ENCODE assay signal across 9 mouse cellular contexts in genomic region chr2:163597661-163598060, GRCm38 (mm10). TPM values are rescaled to one million over a fixed set of nuclear protein-coding genes. Genes with fewer than 3 reads are reported as not detected.
A peak's percentile ranks its signal among the peaks of the same experiment; 100 is the strongest.
DNase-seq lines count a peak whose midpoint lies in the region; ATAC-seq and TF ChIP-seq lines count a peak whose summit lies in the region.
"Had no signal": no experiment of that assay in that cellular context is flagged by ENCODE, and none has a peak within 500 bp of the region (broad histone marks: within the 10 kb centered on the region; RNA-seq: fewer than 3 reads in every experiment).

No protein-coding gene starts in this region.

- no peak for ATAC-seq in liver, embryonic 11.5 days (replicated peaks; ENCODE audit: low FRiP score)

- no peak overlapping the region for H3K4me2 ChIP-seq in liver, embryonic 11.5 days
- H3K4me2 ChIP-seq: lung, embryonic 15.5 days had no signal

- DNase-seq in cerebellum, postnatal 14 days: peak; percentile 58 to 81
- DNase-seq in cerebellum, adult 9-11 months: no peak
- DNase-seq in liver, adult 2 months (ENCODE audit: extremely low read depth, low read depth, low spot score): peak; percentile 85
- DNase-seq in liver, embryonic 11.5 days (ENCODE audit: low spot score): no peak
- peak; percentile 67 for DNase-seq in adrenal gland, postnatal 10 days
- DNase-seq in layer of hippocampus, adult 2 months (ENCODE audit: low spot score in 2 of 2): peak in 1 of 2 experiments; percentile 44
- DNase-seq in retina, postnatal 1 day: peak; percentile 63
- no peak for DNase-seq in gastrocnemius, postnatal 36 days

- peaks cover 3% of the 10 kb centered on the region; the same call in 1 of the 2 replicates for H3K79me2 ChIP-seq in liver, adult 2 months (ENCODE audit: control insufficient read depth, insufficient read depth, low read length)

- peak overlapping the region; percentile 99 for H3K27ac ChIP-seq in liver, adult 2 months (replicated peaks; ENCODE audit: insufficient read depth, low read depth, low read length)
- no peak overlapping the region for H3K27ac ChIP-seq in liver, embryonic 11.5 days (ENCODE audit: low read depth, low read length)
- H3K27ac ChIP-seq in layer of hippocampus, adult 2 months: no peak overlapping the region

- intact Hi-C loops in gastrocnemius, postnatal 36 days (cut with DNase I): loop anchor here (2.0 kb wide), 1 partner anchor 63 kb away; no protein-coding TSS in a partner anchor

- TF ChIP-seq CTCF in liver, adult 2 months (IDR thresholded peaks at IDR 0.05; ENCODE audit: low read depth, low read length): peak; percentile 81
- TF ChIP-seq CTCF in layer of hippocampus, adult 2 months (conservative IDR thresholded peaks at IDR 0.05): peak; percentile 79

- peaks cover 39% of the 10 kb centered on the region for H3K4me1 ChIP-seq in liver, adult 2 months (ENCODE audit: control insufficient read depth, insufficient read depth, low read length)
- peaks cover 24% of the 10 kb centered on the region for H3K4me1 ChIP-seq in liver, embryonic 11.5 days (replicated peaks; ENCODE audit: control insufficient read depth, insufficient read depth, low read length)

- H3K9me3 ChIP-seq in liver, embryonic 11.5 days (ENCODE audit: control insufficient read depth, low read length): no peaks in the 10 kb centered on the region
- H3K9me3 ChIP-seq: lung, embryonic 15.5 days had no signal

- H3K36me3 ChIP-seq in liver, adult 2 months (ENCODE audit: control insufficient read depth, insufficient read depth, low read length): no peaks in the 10 kb centered on the region
- no peaks in the 10 kb centered on the region for H3K36me3 ChIP-seq in liver, embryonic 11.5 days (ENCODE audit: control insufficient read depth, insufficient read depth, low read length)
- H3K36me3 ChIP-seq: lung, embryonic 15.5 days had no signal

- no peak overlapping the region for H3K9ac ChIP-seq in liver, adult 2 months (ENCODE audit: low read depth, low read length)
- H3K9ac ChIP-seq in liver, embryonic 11.5 days (ENCODE audit: low read depth, low read length): no peak overlapping the region
- H3K9ac ChIP-seq: lung, embryonic 15.5 days had no signal

- H3K4me3 ChIP-seq in liver, adult 2 months (ENCODE audit: insufficient read depth, low read depth, low read length): no peak overlapping the region
- H3K4me3 ChIP-seq in liver, embryonic 11.5 days (ENCODE audit: low read depth, low read length): no peak overlapping the region
- no peak overlapping the region for H3K4me3 ChIP-seq in layer of hippocampus, adult 2 months
- H3K4me3 ChIP-seq: lung, embryonic 15.5 days had no signal

- no peak for TF ChIP-seq POLR2A in liver, adult 2 months (IDR thresholded peaks at IDR 0.05; ENCODE audit: extremely low read depth, insufficient read depth, low read length)

- no peaks in the 10 kb centered on the region for H3K27me3 ChIP-seq in liver, adult 2 months (ENCODE audit: control insufficient read depth, insufficient read depth, low read length)
- H3K27me3 ChIP-seq in liver, embryonic 11.5 days (replicated peaks; ENCODE audit: control insufficient read depth, insufficient read depth, low read length): no peaks in the 10 kb centered on the region
- H3K27me3 ChIP-seq: lung, embryonic 15.5 days had no signal

- 41% methylated on average over 4 of the region's 4 CpGs for WGBS in liver, adult 2 months
- WGBS in liver, embryonic 11.5 days: 55% methylated on average over 4 of the region's 4 CpGs

RNA-seq across cellular contexts. Expression of gene Ttpal, which starts 4.5 kb away (rescaled TPM):
- 9.3 and 9.7 TPM in 2 replicates for total RNA-seq in liver, adult 2 months (2014; rRNA removed)
- polyA plus RNA-seq in liver, adult 2 months (2012; rRNA removed): 8.1 and 12.4 TPM in 2 replicates
- polyA plus RNA-seq in liver, embryonic 11.5 days (2014; fragmentation: Nextera tagmentation; extraction: Ambion mirVana): 26.1 and 29.2 TPM in 2 replicates
- 10 to 100 TPM; 24.8 to 26.4 TPM for total RNA-seq in adrenal gland, postnatal 10 days (2021)
- 10 to 100 TPM; 49.0 to 50.4 TPM for total RNA-seq in layer of hippocampus, adult 2 months (2021)
- total RNA-seq in gastrocnemius, postnatal 36 days (2021): 1 to 10 TPM; 4.3 to 4.8 TPM

RNA-seq across cellular contexts. Expression of gene Serinc3, which starts 47.3 kb away (rescaled TPM):
- total RNA-seq in liver, adult 2 months (2014; rRNA removed): 123 TPM in 2 replicates
- 122 and 124 TPM in 2 replicates for polyA plus RNA-seq in liver, adult 2 months (2012; rRNA removed)
- 116 TPM in 2 replicates for polyA plus RNA-seq in liver, embryonic 11.5 days (2014; fragmentation: Nextera tagmentation; extraction: Ambion mirVana)
- 100 to 1,000 TPM; 350 to 392 TPM for total RNA-seq in adrenal gland, postnatal 10 days (2021)
- 100 to 1,000 TPM; 198 to 204 TPM for total RNA-seq in layer of hippocampus, adult 2 months (2021)
- 100 to 1,000 TPM; 101 to 136 TPM for total RNA-seq in gastrocnemius, postnatal 36 days (2021)

Comparison
In these comparisons a context has a peak if more than half of its experiments do, and no peak if none do; other contexts are left out.
1. DNase-seq: peak in cerebellum, postnatal 14 days (2 of 2), liver, adult 2 months (single experiment), adrenal gland, postnatal 10 days (single experiment) and retina, postnatal 1 day (single experiment); none in cerebellum, adult 9-11 months (single experiment), liver, embryonic 11.5 days (single experiment) and gastrocnemius, postnatal 36 days (0 of 2).